Mouse (Mus musculus) hindbrain, embryonic 14.5 days (tissue): ENCODE data around the gene Ccdc84. TPM values are rescaled to one million over a fixed set of nuclear protein-coding genes. Genes with fewer than 3 reads are reported as not detected.
A peak's percentile ranks its signal among the peaks of the same experiment; 100 is the strongest.

Experiments used
- ATAC-seq: fragments of 200-750 bp; cut with Nextera tagmentation; 2 replicates; pipeline ENCODE4 v1.8.0; 2017; ENCODE audit warnings: moderate number of reproducible peaks, mild to moderate bottlenecking, moderate TSS enrichment, moderate library complexity; ENCODE audit not compliant: low FRiP score
- DNase-seq: peaks from one replicate; pipeline ENCODE4 v3.0.0-alpha.2; 2015; ENCODE audit warnings: low spot score
- H3K27ac ChIP-seq: fragments of 300-500 bp; sonication (generic); 2 replicates; pipeline ENCODE4 v1.5.1; 2014; ENCODE audit warnings: mild to moderate bottlenecking, moderate library complexity
- H3K27me3 ChIP-seq: fragments of 300-500 bp; sonication (generic); 2 replicates; pipeline ENCODE4 v1.6.1; 2014; ENCODE audit warnings: mild to moderate bottlenecking, low read length, mixed read lengths; ENCODE audit not compliant: control insufficient read depth, insufficient read depth
- H3K36me3 ChIP-seq: fragments of 300-500 bp; sonication (generic); replicated peaks from 2 replicates; pipeline ENCODE4 v1.6.1; 2014; ENCODE audit not compliant: control insufficient read depth, insufficient read depth
- H3K4me1 ChIP-seq: fragments of 300-500 bp; sonication (generic); replicated peaks from 2 replicates; pipeline ENCODE4 v1.6.1; 2014; ENCODE audit warnings: antibody characterized with exemption, low read length, mixed read lengths; ENCODE audit not compliant: control insufficient read depth, insufficient read depth
- H3K4me2 ChIP-seq: fragments of 300-500 bp; sonication (generic); replicated peaks from 2 replicates; pipeline ENCODE4 v1.6.1; 2014; ENCODE audit warnings: mild to moderate bottlenecking, moderate library complexity
- H3K4me3 ChIP-seq: fragments of 300-500 bp; sonication (generic); replicated peaks from 2 replicates; pipeline ENCODE4 v1.5.1; 2014; ENCODE audit warnings: mild to moderate bottlenecking, low read length
- H3K9ac ChIP-seq: fragments of 300-500 bp; sonication (generic); 2 replicates; pipeline ENCODE4 v1.6.1; 2014
- H3K9me3 ChIP-seq: fragments of 300-500 bp; sonication (generic); 2 replicates; pipeline ENCODE4 v1.6.1; 2016; ENCODE audit warnings: low read length; ENCODE audit not compliant: control insufficient read depth
- WGBS: fragments of 180-500 bp; shearing (Covaris S2); extraction: QIAGEN DNeasy Blood & Tissue Kit; methylation state at CpG from one replicate; pipeline ENCODE4 v1.1.7; 2014; 5-methylcytosine and 5-hydroxymethylcytosine counted together
- polyA plus RNA-seq: library from polyadenylated mRNA; unstranded; fragments of >200 nt; fragmentation: Nextera tagmentation; extraction: Ambion mirVana; gene quantifications from 2 replicates; pipeline ENCODE4 v1.2.1, GENCODE M21; 2014

Ccdc84 gene
- polyA plus RNA-seq, 1 experiment from 2014 or later: 28.2 TPM

- Histone ChIP-seq H3K4me3 (peak overlapping the region; percentile 78), H3K9me3 (no peaks in the 10 kb centered on the region), H3K4me1 (peaks cover 19% of the 10 kb centered on the region), H3K9ac (peak overlapping the region; percentile 84), H3K4me2 (peak overlapping the region; percentile 91), H3K27me3 (no peaks in the 10 kb centered on the region), H3K36me3 (peaks cover 49% of the 10 kb centered on the region), H3K27ac (peak overlapping the region; percentile 91)
- 77% methylated on average over 9 of the region's 9 CpGs for WGBS
- DNase-seq (no peak), ATAC-seq (no peak)
Measured at GRCm38 (mm10) chr9:44398551-44398950, 19.8 kb downstream of the Ccdc84 start.

DNA sequence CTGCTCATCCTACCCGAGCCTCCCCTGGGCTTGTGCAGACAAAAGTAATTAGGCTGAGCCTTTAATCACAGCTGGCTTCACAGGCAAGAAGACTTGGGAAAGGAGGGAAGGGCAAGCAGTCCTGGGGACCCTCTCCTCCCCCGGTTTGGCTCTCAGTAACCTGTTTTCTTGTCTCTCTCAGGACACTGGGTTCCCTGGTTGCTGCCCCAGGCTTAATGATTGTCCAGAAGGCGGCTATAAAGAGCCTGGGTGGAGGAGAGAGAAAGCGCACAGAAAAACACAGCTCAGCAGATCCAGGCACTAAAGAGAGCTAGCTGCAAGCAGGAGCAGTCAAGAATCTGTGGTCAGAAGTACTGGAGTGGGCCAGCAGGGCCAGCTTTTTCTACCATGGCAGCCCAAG lies 20.3 kb downstream of the Ccdc84 start:
- ATAC-seq (no peak), DNase-seq (no peak)
- H3K9ac ChIP-seq: peak overlapping the region; percentile 84
- H3K9me3 ChIP-seq: no peaks in the 10 kb centered on the region
- peaks cover 45% of the 10 kb centered on the region for H3K36me3 ChIP-seq
- peaks cover 19% of the 10 kb centered on the region for H3K4me1 ChIP-seq
- no peaks in the 10 kb centered on the region for H3K27me3 ChIP-seq
- peak overlapping the region; percentile 91 for H3K4me2 ChIP-seq
- WGBS: 18% methylated on average over 4 of the region's 4 CpGs
- peak overlapping the region; percentile 78 for H3K4me3 ChIP-seq
- peak overlapping the region; percentile 91 for H3K27ac ChIP-seq

GRCm38 (mm10) chr9:44396684-44397411 lies 21.5 kb downstream of the Ccdc84 start, which contains the start of gene Slc37a4:
Gene Slc37a4 (plus strand): TSS chr9:44396852.
- WGBS: 0% methylated on average over 43 of the region's 43 CpGs
- Histone ChIP-seq H3K27me3 (no peaks in the 10 kb centered on the region), H3K4me3 (peak within 1 kb of the TSS; percentile 78), H3K9me3 (no peaks in the 10 kb centered on the region), H3K9ac (peak within 1 kb of the TSS; percentile 84), H3K36me3 (peaks cover 41% of the 10 kb centered on the region), H3K27ac (peak within 1 kb of the TSS; percentile 91), H3K4me2 (peak within 1 kb of the TSS; percentile 91), H3K4me1 (peaks cover 19% of the 10 kb centered on the region)
- ATAC-seq (peak; percentile 98), DNase-seq (peak; percentile 87)

DNA sequence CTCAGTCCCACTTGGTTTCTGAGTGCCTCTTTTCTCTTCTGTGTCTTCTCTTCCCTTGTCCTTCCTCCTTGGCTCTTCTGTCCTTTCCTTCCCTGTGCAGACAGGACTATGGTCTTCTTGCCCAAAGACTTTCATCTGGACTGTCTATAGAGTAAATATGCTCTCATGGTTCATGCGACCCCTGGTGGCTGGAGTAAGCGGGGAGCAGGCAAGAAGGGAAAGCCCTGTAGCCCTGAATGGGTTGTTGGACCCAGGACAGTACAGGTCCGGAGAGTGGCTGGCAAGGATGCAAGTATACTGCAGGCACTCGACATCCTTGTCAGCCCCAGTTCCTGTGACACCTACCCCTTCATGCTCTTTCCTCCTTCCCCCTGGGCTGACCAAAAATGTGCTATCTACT lies 26.9 kb downstream of the Ccdc84 start:
- no peak overlapping the region for H3K4me3 ChIP-seq
- H3K9me3 ChIP-seq: no peaks in the 10 kb centered on the region
- no peak overlapping the region for H3K4me2 ChIP-seq
- no peak overlapping the region for H3K27ac ChIP-seq
- no peak overlapping the region for H3K9ac ChIP-seq
- ATAC-seq: 0 out of 2 replicates have a peak, but pooled peaks have one; percentile 22
- H3K27me3 ChIP-seq: no peaks in the 10 kb centered on the region
- 36% methylated on average over 4 of the region's 4 CpGs for WGBS
- H3K4me1 ChIP-seq: no peaks in the 10 kb centered on the region
- H3K36me3 ChIP-seq: peaks cover 60% of the 10 kb centered on the region
- DNase-seq: peak; percentile 74

DNA sequence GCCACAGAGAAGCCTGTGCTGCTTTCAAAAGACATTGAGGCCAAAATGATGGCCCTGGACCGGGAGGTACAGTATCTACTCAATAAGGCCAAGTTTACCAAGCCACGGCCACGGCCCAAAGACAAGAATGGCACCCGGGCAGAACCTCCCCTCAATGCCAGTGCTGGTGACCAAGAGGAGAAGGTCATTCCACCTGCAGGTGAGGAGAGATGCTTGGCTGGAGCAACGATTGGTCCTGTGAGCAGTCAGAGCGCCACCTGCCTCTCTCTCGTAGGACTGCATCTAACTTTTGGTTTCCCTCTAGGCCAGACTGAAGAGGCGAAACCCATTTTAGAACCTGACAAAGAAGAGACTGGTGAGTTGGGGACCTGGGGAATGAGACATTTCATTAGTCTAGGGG lies 29.1 kb downstream of the Ccdc84 start:
- Histone ChIP-seq H3K27ac (no peak overlapping the region), H3K4me2 (no peak overlapping the region)

DNA sequence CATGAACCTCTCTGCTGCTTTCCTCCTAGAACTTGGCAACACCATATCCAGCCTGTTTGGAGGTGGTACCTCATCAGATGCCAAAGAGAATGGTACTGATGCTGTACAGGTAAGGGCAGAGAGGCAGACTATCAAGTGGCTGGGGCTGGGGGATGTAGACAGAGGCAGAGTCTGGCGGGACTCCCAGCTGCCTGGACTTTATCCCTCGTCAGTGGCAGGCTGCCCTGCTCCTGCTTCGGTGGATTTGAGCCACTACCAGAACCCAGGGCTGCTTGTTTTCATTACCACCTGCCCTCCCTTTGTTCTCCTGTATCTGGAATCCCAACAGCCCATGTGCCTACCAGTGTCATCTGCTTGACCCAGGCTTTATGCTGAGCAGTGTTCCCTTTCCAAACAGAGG lies 31.1 kb downstream of the Ccdc84 start:
- Histone ChIP-seq H3K4me2 (no peak overlapping the region), H3K9ac (no peak overlapping the region), H3K36me3 (peaks cover 97% of the 10 kb centered on the region), H3K27ac (no peak overlapping the region), H3K9me3 (no peaks in the 10 kb centered on the region), H3K4me3 (no peak overlapping the region), H3K27me3 (no peaks in the 10 kb centered on the region), H3K4me1 (no peaks in the 10 kb centered on the region)
- WGBS: 92% methylated on average over 3 of the region's 3 CpGs
- ATAC-seq (no peak), DNase-seq (no peak)

More for the DNA sequence above, 29.1 kb downstream of the Ccdc84 start:
- Histone ChIP-seq H3K9me3 (no peaks in the 10 kb centered on the region), H3K4me3 (no peak overlapping the region), H3K4me1 (no peaks in the 10 kb centered on the region), H3K9ac (no peak overlapping the region), H3K36me3 (peaks cover 82% of the 10 kb centered on the region), H3K27me3 (no peaks in the 10 kb centered on the region)
- ATAC-seq (no peak), DNase-seq (no peak)
- WGBS: 65% methylated on average over 8 of the region's 8 CpGs

DNA sequence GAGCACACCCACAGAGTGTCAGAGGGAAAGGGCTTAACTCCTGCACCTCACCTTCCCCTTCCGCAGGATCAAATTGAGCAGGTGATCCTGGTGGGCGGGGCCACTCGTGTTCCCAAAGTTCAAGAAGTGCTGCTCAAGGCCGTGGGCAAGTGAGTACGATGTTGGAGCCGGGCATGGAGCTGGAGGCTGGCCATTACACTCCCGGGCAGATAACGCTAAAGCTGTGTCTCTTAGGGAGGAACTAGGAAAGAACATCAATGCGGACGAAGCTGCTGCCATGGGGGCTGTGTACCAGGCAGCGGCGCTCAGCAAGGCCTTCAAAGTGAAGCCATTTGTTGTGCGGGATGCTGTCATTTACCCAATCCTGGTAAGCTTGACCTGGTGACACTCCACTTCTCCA lies 33.8 kb downstream of the Ccdc84 start:
- H3K27me3 ChIP-seq: no peaks in the 10 kb centered on the region
- H3K4me2 ChIP-seq: no peak overlapping the region
- no peaks in the 10 kb centered on the region for H3K9me3 ChIP-seq
- no peak for DNase-seq
- 93% methylated on average over 13 of the region's 13 CpGs for WGBS
- no peak for ATAC-seq
- peaks cover 11% of the 10 kb centered on the region for H3K4me1 ChIP-seq
- peaks cover 89% of the 10 kb centered on the region for H3K36me3 ChIP-seq
- H3K4me3 ChIP-seq: no peak overlapping the region
- H3K27ac ChIP-seq: no peak overlapping the region
- H3K9ac ChIP-seq: no peak overlapping the region

DNA sequence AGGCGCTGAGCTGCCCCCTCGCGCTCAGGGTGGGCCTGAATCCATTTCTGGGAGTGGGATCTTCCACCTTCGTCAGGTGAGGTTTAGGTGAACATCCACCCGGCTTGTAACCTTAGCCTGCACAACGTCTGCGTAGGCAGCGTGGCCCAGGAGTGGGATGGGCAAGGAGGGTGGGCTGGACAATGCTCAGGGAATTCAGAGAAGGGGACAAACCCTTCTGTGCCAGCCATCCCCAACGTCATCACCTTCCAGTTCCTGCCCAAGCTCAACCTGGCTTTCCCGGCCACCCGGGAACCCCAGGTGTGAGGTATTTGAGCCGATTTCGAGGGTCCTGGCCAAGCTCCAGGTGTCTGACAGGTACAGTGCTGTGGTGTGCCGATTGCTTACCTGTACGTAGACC lies 38.5 kb downstream of the Ccdc84 start:
- ATAC-seq (peak; percentile 31), DNase-seq (no peak)
- H3K27me3 ChIP-seq: no peaks in the 10 kb centered on the region
- H3K4me3 ChIP-seq: peak overlapping the region; percentile 91
- peaks cover 22% of the 10 kb centered on the region for H3K4me1 ChIP-seq
- H3K9ac ChIP-seq: peak overlapping the region; percentile 92
- H3K4me2 ChIP-seq: peak overlapping the region; percentile 86
- H3K9me3 ChIP-seq: no peaks in the 10 kb centered on the region
- H3K27ac ChIP-seq: peak overlapping the region; percentile 83
- peaks cover 42% of the 10 kb centered on the region for H3K36me3 ChIP-seq
- 12% methylated on average over 15 of the region's 15 CpGs for WGBS

DNA sequence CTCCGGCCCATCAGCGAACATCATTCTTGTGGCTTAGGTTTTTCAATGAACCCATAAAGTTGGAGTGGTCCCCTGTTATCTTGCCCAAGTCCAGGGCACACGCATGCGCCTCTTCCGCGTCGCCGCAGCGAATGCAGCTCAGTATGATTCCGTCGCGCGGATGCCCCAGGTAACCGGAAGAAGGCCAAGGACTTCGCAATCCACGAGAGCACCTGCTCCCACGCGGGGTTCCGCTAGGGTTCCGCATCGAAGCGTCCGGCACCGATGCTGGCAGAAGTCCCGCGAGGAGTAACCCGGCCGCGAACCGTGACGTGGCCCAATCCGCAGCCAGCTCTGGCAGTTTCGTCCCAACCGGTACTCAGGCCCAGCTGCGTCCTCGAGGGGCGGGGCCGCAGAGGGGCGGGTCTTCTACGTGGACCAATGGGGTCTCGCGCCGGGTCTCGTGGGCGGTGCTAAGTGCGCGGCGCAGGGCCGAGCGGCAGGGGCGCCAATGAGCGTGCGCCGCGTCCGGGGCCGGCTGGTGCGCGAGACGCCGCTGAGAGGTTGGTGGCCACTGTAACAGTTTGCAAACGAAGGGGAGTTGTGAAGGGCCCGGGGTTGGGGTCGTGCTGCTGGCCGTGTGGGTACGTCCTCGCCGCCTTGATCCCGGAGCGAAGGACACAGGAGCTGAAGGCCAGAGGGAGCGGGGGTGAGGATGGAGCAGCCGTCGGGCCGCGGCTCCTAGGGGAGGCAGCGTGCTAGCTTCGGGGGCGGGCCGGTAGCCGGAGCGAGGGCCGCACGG lies 39.1 kb downstream of the Ccdc84 start, which contains the start of gene Hyou1:
Gene Hyou1 (plus strand): TSS at position 437 of the 781 bp plus-strand sequence.
- Histone ChIP-seq H3K27ac (peak within 1 kb of the TSS; percentile 88), H3K9ac (peak within 1 kb of the TSS; percentile 92), H3K27me3 (no peaks in the 10 kb centered on the region), H3K9me3 (no peaks in the 10 kb centered on the region), H3K36me3 (peaks cover 35% of the 10 kb centered on the region), H3K4me3 (peak within 1 kb of the TSS; percentile 91), H3K4me2 (peak within 1 kb of the TSS; percentile 86), H3K4me1 (peaks cover 22% of the 10 kb centered on the region)
- peak; percentile 99 for DNase-seq
- under 1% methylated on average over 82 of the region's 83 CpGs for WGBS
- ATAC-seq: peak; percentile 99
